Mouse (Mus musculus): ENCODE results near the gene Tomm22. TPM values are rescaled to one million over a fixed set of nuclear protein-coding genes. Genes with fewer than 3 reads are reported as not detected.

Gene Tomm22
- polyA plus RNA-seq, 1 experiment from 2014 or later, result 207 TPM

DNA sequence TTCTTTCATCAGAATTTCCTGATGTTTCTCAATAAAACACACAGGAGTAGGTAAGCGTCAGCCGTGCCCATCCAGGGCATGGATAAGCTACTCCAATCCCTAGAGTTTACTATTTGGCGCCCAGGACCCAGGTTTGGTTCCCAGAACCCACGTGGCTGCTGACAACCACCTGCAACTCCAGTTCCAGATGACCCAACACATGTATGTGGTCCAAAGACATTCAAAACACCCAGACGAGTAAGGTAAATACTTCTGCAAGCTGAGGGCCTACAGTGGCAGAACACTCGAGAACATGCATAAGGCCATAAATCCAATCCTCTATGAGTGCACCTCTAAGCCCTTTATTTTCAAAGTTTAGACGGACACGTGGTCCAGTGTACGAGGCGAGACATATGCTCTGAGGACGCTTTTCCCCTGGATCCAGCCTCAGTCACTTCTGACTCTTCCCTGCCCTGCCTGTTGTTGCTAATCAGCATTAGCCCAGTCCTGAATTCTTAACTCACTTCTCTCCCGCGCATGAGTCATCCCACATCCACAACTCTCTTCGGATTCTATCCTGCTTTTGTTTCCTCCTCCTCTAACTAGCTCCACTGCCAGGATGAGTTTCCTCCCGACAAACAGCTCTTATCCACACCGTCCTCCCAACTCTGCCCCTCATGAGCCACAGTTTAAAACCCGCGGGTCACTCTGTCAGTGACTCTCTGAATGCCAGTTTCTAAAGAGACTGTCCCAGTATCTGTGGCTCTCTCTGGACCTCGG lies 13.2 kb downstream of the Tomm22 start:
- TF ChIP-seq CTCF (IDR thresholded peaks at IDR 0.05; ENCODE audit: low read depth), result no peak
- no peak for ATAC-seq
- WGBS, result 50% methylated on average over 19 of the region's 19 CpGs
- Histone ChIP-seq H3K4me1 (replicated peaks; ENCODE audit: control insufficient read depth, insufficient read depth, low read length) (peaks cover 17% of the 10 kb centered on the region), H3K4me2 (replicated peaks; ENCODE audit: low read depth) (peak overlapping the region; percentile 88), H3K9me3 (ENCODE audit: control insufficient read depth) (no peaks in the 10 kb centered on the region), H3K9ac (ENCODE audit: low read depth, low read length) (0 out of 2 replicates have a peak overlapping the region, but pooled peaks have one; percentile 34), H3K4me3 (ENCODE audit: low read depth, low read length) (no peak overlapping the region), H3K36me3 (ENCODE audit: control insufficient read depth, insufficient read depth) (no peaks in the 10 kb centered on the region), H3K27ac (ENCODE audit: low read depth, low read length) (peak overlapping the region; percentile 68), H3K27me3 (replicated peaks; ENCODE audit: control insufficient read depth, insufficient read depth, low read length) (no peaks in the 10 kb centered on the region)

- Histone ChIP-seq H3K4me2 (replicated peaks; ENCODE audit: low read depth) (peak overlapping the region; percentile 88), H3K27me3 (replicated peaks; ENCODE audit: control insufficient read depth, insufficient read depth, low read length) (no peaks in the 10 kb centered on the region), H3K4me3 (ENCODE audit: low read depth, low read length) (0 out of 2 replicates have a peak overlapping the region, but pooled peaks have one; percentile 16), H3K27ac (ENCODE audit: low read depth, low read length) (no peak overlapping the region), H3K9ac (ENCODE audit: low read depth, low read length) (no peak overlapping the region), H3K4me1 (replicated peaks; ENCODE audit: control insufficient read depth, insufficient read depth, low read length) (peaks cover 17% of the 10 kb centered on the region), H3K36me3 (ENCODE audit: control insufficient read depth, insufficient read depth) (no peaks in the 10 kb centered on the region), H3K9me3 (ENCODE audit: control insufficient read depth) (no peaks in the 10 kb centered on the region)
- no peak for TF ChIP-seq CTCF (IDR thresholded peaks at IDR 0.05; ENCODE audit: low read depth)
- ATAC-seq, result no peak
- WGBS, result 80% methylated on average over 6 of the region's 6 CpGs
These were observed 14.0 kb downstream of the Tomm22 start for GRCm38 (mm10) chr15:79684616-79685015.

DNA sequence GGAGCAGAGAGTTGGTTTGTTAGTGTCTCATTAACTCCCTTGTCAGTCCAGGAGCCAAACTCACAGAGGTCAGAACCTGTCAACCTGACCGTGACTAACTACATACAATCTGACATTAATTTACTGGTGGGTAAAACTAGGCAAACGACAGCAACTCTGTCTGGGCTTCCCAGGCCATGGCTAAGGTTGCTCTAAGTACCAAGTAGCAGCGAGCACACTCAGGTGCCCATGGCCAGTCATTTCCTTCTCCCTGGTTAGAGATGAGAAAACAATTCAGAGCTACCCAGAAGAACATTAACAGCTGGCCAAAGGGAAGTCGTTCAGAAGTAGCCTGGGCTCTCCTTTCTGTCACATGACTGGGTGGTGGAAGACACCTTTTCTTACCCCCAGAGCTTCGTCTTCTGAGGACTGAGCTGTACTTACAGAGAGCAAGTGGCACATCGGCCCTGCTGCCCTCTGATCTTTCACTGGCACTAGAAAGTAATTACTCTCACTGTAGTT lies 14.5 kb downstream of the Tomm22 start:
- Histone ChIP-seq H3K4me2 (replicated peaks; ENCODE audit: low read depth) (peak overlapping the region; percentile 88), H3K4me1 (replicated peaks; ENCODE audit: control insufficient read depth, insufficient read depth, low read length) (peaks cover 17% of the 10 kb centered on the region), H3K36me3 (ENCODE audit: control insufficient read depth, insufficient read depth) (no peaks in the 10 kb centered on the region), H3K4me3 (ENCODE audit: low read depth, low read length) (peak overlapping the region; percentile 16; the same call in 1 of the 2 replicates), H3K9me3 (ENCODE audit: control insufficient read depth) (no peaks in the 10 kb centered on the region), H3K9ac (ENCODE audit: low read depth, low read length) (0 out of 2 replicates have a peak overlapping the region, but pooled peaks have one; percentile 12), H3K27ac (ENCODE audit: low read depth, low read length) (0 out of 2 replicates have a peak overlapping the region, but pooled peaks have one; percentile 16), H3K27me3 (replicated peaks; ENCODE audit: control insufficient read depth, insufficient read depth, low read length) (no peaks in the 10 kb centered on the region)
- ATAC-seq, result no peak
- TF ChIP-seq CTCF (IDR thresholded peaks at IDR 0.05; ENCODE audit: low read depth), result no peak
- WGBS, result 13% methylated on average over 6 of the region's 6 CpGs

GRCm38 (mm10) chr15:79686046-79686869 lies 15.6 kb downstream of the Tomm22 start:
- 8% methylated on average over 14 of the region's 15 CpGs for WGBS
- H3K27ac ChIP-seq (ENCODE audit: low read depth, low read length), result no peak overlapping the region
- TF ChIP-seq CTCF (IDR thresholded peaks at IDR 0.05; ENCODE audit: low read depth), result no peak
- no peak for ATAC-seq
- H3K27me3 ChIP-seq (replicated peaks; ENCODE audit: control insufficient read depth, insufficient read depth, low read length), result no peaks in the 10 kb centered on the region
- H3K9me3 ChIP-seq (ENCODE audit: control insufficient read depth), result no peaks in the 10 kb centered on the region
- peak overlapping the region; percentile 83 for H3K9ac ChIP-seq (ENCODE audit: low read depth, low read length)
- no peaks in the 10 kb centered on the region for H3K36me3 ChIP-seq (ENCODE audit: control insufficient read depth, insufficient read depth)
- H3K4me3 ChIP-seq (ENCODE audit: low read depth, low read length), result peak overlapping the region; percentile 83
- peak overlapping the region; percentile 88 for H3K4me2 ChIP-seq (replicated peaks; ENCODE audit: low read depth)
- peaks cover 19% of the 10 kb centered on the region for H3K4me1 ChIP-seq (replicated peaks; ENCODE audit: control insufficient read depth, insufficient read depth, low read length)

DNA sequence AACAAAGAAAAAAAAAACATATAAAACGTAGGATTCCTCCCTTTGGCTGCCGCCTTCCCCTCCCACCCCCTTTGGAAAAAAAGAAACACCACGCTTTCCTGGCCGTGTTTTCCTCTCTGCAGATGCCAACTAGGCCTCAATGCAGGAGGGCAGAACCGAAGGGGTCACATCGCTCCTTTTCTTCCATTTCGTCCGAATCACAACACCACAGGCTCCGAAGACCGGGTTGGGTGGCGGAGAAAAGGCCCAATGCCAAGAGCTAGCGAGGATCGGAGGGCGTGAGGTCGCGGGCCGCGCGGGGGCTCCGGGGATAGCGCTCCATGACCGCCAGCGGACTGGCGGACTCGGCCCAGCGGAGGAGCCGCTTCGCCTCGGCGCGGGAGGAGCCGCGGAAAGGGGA lies 16.5 kb downstream of the Tomm22 start:
- Histone ChIP-seq H3K9me3 (ENCODE audit: control insufficient read depth) (no peaks in the 10 kb centered on the region), H3K4me3 (ENCODE audit: low read depth, low read length) (peak overlapping the region; percentile 83), H3K27ac (ENCODE audit: low read depth, low read length) (peak overlapping the region; percentile 97), H3K4me2 (replicated peaks; ENCODE audit: low read depth) (peak overlapping the region; percentile 88), H3K36me3 (ENCODE audit: control insufficient read depth, insufficient read depth) (no peaks in the 10 kb centered on the region), H3K9ac (ENCODE audit: low read depth, low read length) (peak overlapping the region; percentile 83), H3K27me3 (replicated peaks; ENCODE audit: control insufficient read depth, insufficient read depth, low read length) (no peaks in the 10 kb centered on the region), H3K4me1 (replicated peaks; ENCODE audit: control insufficient read depth, insufficient read depth, low read length) (peaks cover 20% of the 10 kb centered on the region)
- TF ChIP-seq CTCF (IDR thresholded peaks at IDR 0.05; ENCODE audit: low read depth), result no peak
- under 1% methylated on average over 22 of the region's 33 CpGs for WGBS
- no peak for ATAC-seq

All from intestine, postnatal 0 days (tissue).